Mouse (Mus musculus): ENCODE data around the gene Plcb2. TPM values are rescaled to one million over a fixed set of nuclear protein-coding genes. Genes with fewer than 3 reads are reported as not detected.

Plcb2 gene
- polyA plus RNA-seq, 1 experiment from 2014 or later, result 1.4 TPM

GRCm38 (mm10) chr2:118729194-118729593 lies 956 bp upstream of the Plcb2 start:
- H3K36me3 ChIP-seq, result no peaks in the 10 kb centered on the region
- 24% methylated on average over 4 of the region's 4 CpGs for WGBS
- peaks cover 37% of the 10 kb centered on the region for H3K4me1 ChIP-seq
- H3K27ac ChIP-seq, result peak overlapping the region; percentile 70; the same call in 1 of the 2 replicates
- H3K9me3 ChIP-seq, result no peaks in the 10 kb centered on the region
- peaks cover 89% of the 10 kb centered on the region for H3K27me3 ChIP-seq (ENCODE audit: insufficient read depth, poor library complexity, severe bottlenecking)
- no peak for DNase-seq (ENCODE audit: low spot score)
- H3K4me3 ChIP-seq, result no peak overlapping the region

GRCm38 (mm10) chr2:118727911-118728310 lies 327 bp downstream of the Plcb2 start:
- 14% methylated on average over 9 of the region's 9 CpGs for WGBS
- DNase-seq (ENCODE audit: low spot score), result no peak

GRCm38 (mm10) chr2:118726873-118727272 lies 1.4 kb downstream of the Plcb2 start:
- no peak for DNase-seq (ENCODE audit: low spot score)
- Histone ChIP-seq H3K36me3 (no peaks in the 10 kb centered on the region), H3K27ac (no peak overlapping the region), H3K9me3 (no peaks in the 10 kb centered on the region), H3K27me3 (ENCODE audit: insufficient read depth, poor library complexity, severe bottlenecking) (peaks cover 81% of the 10 kb centered on the region), H3K4me1 (peaks cover 53% of the 10 kb centered on the region), H3K4me3 (no peak overlapping the region)
- 86% methylated on average over 2 of the region's 2 CpGs for WGBS

More at GRCm38 (mm10) chr2:118727911-118728310, 327 bp downstream of the Plcb2 start:
- no peaks in the 10 kb centered on the region for H3K9me3 ChIP-seq
- H3K4me1 ChIP-seq, result peaks cover 50% of the 10 kb centered on the region
- peak overlapping the region; percentile 70 for H3K27ac ChIP-seq
- peaks cover 87% of the 10 kb centered on the region for H3K27me3 ChIP-seq (ENCODE audit: insufficient read depth, poor library complexity, severe bottlenecking)
- no peaks in the 10 kb centered on the region for H3K36me3 ChIP-seq
- no peak overlapping the region for H3K4me3 ChIP-seq

GRCm38 (mm10) chr2:118725511-118725910 lies 2.7 kb downstream of the Plcb2 start:
- Histone ChIP-seq H3K27ac (no peak overlapping the region), H3K36me3 (no peaks in the 10 kb centered on the region), H3K4me3 (no peak overlapping the region), H3K27me3 (ENCODE audit: insufficient read depth, poor library complexity, severe bottlenecking) (peaks cover 71% of the 10 kb centered on the region), H3K4me1 (peaks cover 51% of the 10 kb centered on the region), H3K9me3 (no peaks in the 10 kb centered on the region)
- no peak for DNase-seq (ENCODE audit: low spot score)
- 86% methylated on average over 4 of the region's 4 CpGs for WGBS

- WGBS, result 62% methylated on average over 15 of the region's 15 CpGs
- H3K27me3 ChIP-seq (ENCODE audit: insufficient read depth, poor library complexity, severe bottlenecking), result peaks cover 71% of the 10 kb centered on the region
- H3K27ac ChIP-seq, result no peak overlapping the region
- DNase-seq (ENCODE audit: low spot score), result no peak
- no peaks in the 10 kb centered on the region for H3K36me3 ChIP-seq
- H3K9me3 ChIP-seq, result no peaks in the 10 kb centered on the region
- H3K4me3 ChIP-seq, result no peak overlapping the region
- peaks cover 34% of the 10 kb centered on the region for H3K4me1 ChIP-seq
These were observed 4.3 kb downstream of the Plcb2 start for GRCm38 (mm10) chr2:118723693-118724486.

GRCm38 (mm10) chr2:118716677-118717076 lies 11.6 kb downstream of the Plcb2 start:
- WGBS, result 39% methylated on average over 5 of the region's 5 CpGs
- Histone ChIP-seq H3K36me3 (no peaks in the 10 kb centered on the region), H3K4me1 (peaks cover 56% of the 10 kb centered on the region), H3K27me3 (ENCODE audit: insufficient read depth, poor library complexity, severe bottlenecking) (peaks cover 62% of the 10 kb centered on the region), H3K9me3 (no peaks in the 10 kb centered on the region), H3K4me3 (no peak overlapping the region), H3K27ac (peak overlapping the region; percentile 87)
- DNase-seq (ENCODE audit: low spot score), result peak; percentile 90

GRCm38 (mm10) chr2:118714230-118714629 lies 14.0 kb downstream of the Plcb2 start:
- no peak for DNase-seq (ENCODE audit: low spot score)
- WGBS, result 55% methylated on average over 4 of the region's 4 CpGs
- H3K36me3 ChIP-seq, result no peaks in the 10 kb centered on the region
- no peak overlapping the region for H3K4me3 ChIP-seq
- 0 out of 2 replicates have a peak overlapping the region, but pooled peaks have one; percentile 0 for H3K27ac ChIP-seq
- peaks cover 73% of the 10 kb centered on the region for H3K27me3 ChIP-seq (ENCODE audit: insufficient read depth, poor library complexity, severe bottlenecking)
- no peaks in the 10 kb centered on the region for H3K9me3 ChIP-seq
- peaks cover 81% of the 10 kb centered on the region for H3K4me1 ChIP-seq

GRCm38 (mm10) chr2:118713631-118714030 lies 14.6 kb downstream of the Plcb2 start:
- Histone ChIP-seq H3K4me3 (no peak overlapping the region), H3K27me3 (ENCODE audit: insufficient read depth, poor library complexity, severe bottlenecking) (peaks cover 73% of the 10 kb centered on the region), H3K9me3 (no peaks in the 10 kb centered on the region), H3K36me3 (no peaks in the 10 kb centered on the region), H3K27ac (no peak overlapping the region), H3K4me1 (peaks cover 80% of the 10 kb centered on the region)
- 85% methylated on average over 6 of the region's 6 CpGs for WGBS
- DNase-seq (ENCODE audit: low spot score), result no peak

- peak overlapping the region; percentile 72 for H3K27ac ChIP-seq
- H3K4me3 ChIP-seq, result peak overlapping the region; percentile 52
- 1% methylated on average over 36 of the region's 36 CpGs for WGBS
- H3K36me3 ChIP-seq, result no peaks in the 10 kb centered on the region
- DNase-seq (ENCODE audit: low spot score), result peak; percentile 85
- H3K4me1 ChIP-seq, result peaks cover 69% of the 10 kb centered on the region
- H3K27me3 ChIP-seq (ENCODE audit: insufficient read depth, poor library complexity, severe bottlenecking), result peaks cover 96% of the 10 kb centered on the region
- H3K9me3 ChIP-seq, result no peaks in the 10 kb centered on the region
These were observed 17.2 kb downstream of the Plcb2 start for GRCm38 (mm10) chr2:118711038-118711494.

- no peak for DNase-seq (ENCODE audit: low spot score)
- WGBS, result 37% methylated on average over 4 of the region's 4 CpGs
- H3K9me3 ChIP-seq, result no peaks in the 10 kb centered on the region
- peak overlapping the region; percentile 17; the same call in 1 of the 2 replicates for H3K27ac ChIP-seq
- no peaks in the 10 kb centered on the region for H3K36me3 ChIP-seq
- peaks cover 98% of the 10 kb centered on the region for H3K27me3 ChIP-seq (ENCODE audit: insufficient read depth, poor library complexity, severe bottlenecking)
- peaks cover 66% of the 10 kb centered on the region for H3K4me1 ChIP-seq
- no peak overlapping the region for H3K4me3 ChIP-seq
These were observed 18.5 kb downstream of the Plcb2 start for GRCm38 (mm10) chr2:118709655-118710221.

- Histone ChIP-seq H3K4me1 (peaks cover 73% of the 10 kb centered on the region), H3K27ac (no peak overlapping the region), H3K27me3 (ENCODE audit: insufficient read depth, poor library complexity, severe bottlenecking) (peaks cover 100% of the 10 kb centered on the region), H3K36me3 (no peaks in the 10 kb centered on the region), H3K4me3 (no peak overlapping the region), H3K9me3 (no peaks in the 10 kb centered on the region)
- no peak for DNase-seq (ENCODE audit: low spot score)
- 77% methylated on average over 4 of the region's 4 CpGs for WGBS
These were observed 19.8 kb downstream of the Plcb2 start for GRCm38 (mm10) chr2:118708472-118708871.

GRCm38 (mm10) chr2:118706436-118706835 lies 21.8 kb downstream of the Plcb2 start:
- peaks cover 75% of the 10 kb centered on the region for H3K4me1 ChIP-seq
- peak overlapping the region; percentile 65; the same call in 1 of the 2 replicates for H3K27ac ChIP-seq
- peaks cover 100% of the 10 kb centered on the region for H3K27me3 ChIP-seq (ENCODE audit: insufficient read depth, poor library complexity, severe bottlenecking)
- H3K9me3 ChIP-seq, result no peaks in the 10 kb centered on the region
- no peak for DNase-seq (ENCODE audit: low spot score)
- WGBS, result 1% methylated on average over 6 of the region's 6 CpGs
- no peaks in the 10 kb centered on the region for H3K36me3 ChIP-seq
- 0 out of 2 replicates have a peak overlapping the region, but pooled peaks have one; percentile 9 for H3K4me3 ChIP-seq
